Mouse (Mus musculus): ENCODE data around the gene Tmem132d. TPM values are rescaled to one million over a fixed set of nuclear protein-coding genes. Genes with fewer than 3 reads are reported as not detected.

Tmem132d gene
- polyA plus RNA-seq, 1 experiment from 2014 or later: 4.1 TPM

- Histone ChIP-seq H3K4me3 (replicated peaks; ENCODE audit: low read depth, low read length) (no peak overlapping the region), H3K9ac (replicated peaks; ENCODE audit: low read length) (no peak overlapping the region), H3K36me3 (ENCODE audit: control insufficient read depth, insufficient read depth, low read length) (no peaks in the 10 kb centered on the region), H3K27me3 (ENCODE audit: control insufficient read depth, insufficient read depth, low read length) (no peaks in the 10 kb centered on the region), H3K9me3 (ENCODE audit: control insufficient read depth, low read length) (0 out of 2 replicates have a peak, but pooled peaks cover 6% of the 10 kb centered on the region), H3K4me2 (ENCODE audit: low read length) (no peak overlapping the region), H3K4me1 (ENCODE audit: control insufficient read depth, insufficient read depth, low read length) (no peaks in the 10 kb centered on the region), H3K27ac (replicated peaks; ENCODE audit: low read depth, low read length) (no peak overlapping the region)
- WGBS: 91% methylated on average over 4 of the region's 4 CpGs
- ATAC-seq (ENCODE audit: low FRiP score, low TSS enrichment) (no peak), DNase-seq (no peak)
These were observed 8.2 kb downstream of the Tmem132d start for GRCm38 (mm10) chr5:128424636-128425035.

GRCm38 (mm10) chr5:128424213-128424612 lies 8.7 kb downstream of the Tmem132d start:
- 83% methylated on average over 2 of the region's 2 CpGs for WGBS
- H3K9ac ChIP-seq (replicated peaks; ENCODE audit: low read length): no peak overlapping the region
- no peak overlapping the region for H3K4me2 ChIP-seq (ENCODE audit: low read length)
- DNase-seq: no peak
- 0 out of 2 replicates have a peak, but pooled peaks cover 6% of the 10 kb centered on the region for H3K9me3 ChIP-seq (ENCODE audit: control insufficient read depth, low read length)
- no peak overlapping the region for H3K4me3 ChIP-seq (replicated peaks; ENCODE audit: low read depth, low read length)
- H3K4me1 ChIP-seq (ENCODE audit: control insufficient read depth, insufficient read depth, low read length): no peaks in the 10 kb centered on the region
- no peak for ATAC-seq (ENCODE audit: low FRiP score, low TSS enrichment)
- no peaks in the 10 kb centered on the region for H3K27me3 ChIP-seq (ENCODE audit: control insufficient read depth, insufficient read depth, low read length)
- H3K36me3 ChIP-seq (ENCODE audit: control insufficient read depth, insufficient read depth, low read length): no peaks in the 10 kb centered on the region
- H3K27ac ChIP-seq (replicated peaks; ENCODE audit: low read depth, low read length): no peak overlapping the region

DNA sequence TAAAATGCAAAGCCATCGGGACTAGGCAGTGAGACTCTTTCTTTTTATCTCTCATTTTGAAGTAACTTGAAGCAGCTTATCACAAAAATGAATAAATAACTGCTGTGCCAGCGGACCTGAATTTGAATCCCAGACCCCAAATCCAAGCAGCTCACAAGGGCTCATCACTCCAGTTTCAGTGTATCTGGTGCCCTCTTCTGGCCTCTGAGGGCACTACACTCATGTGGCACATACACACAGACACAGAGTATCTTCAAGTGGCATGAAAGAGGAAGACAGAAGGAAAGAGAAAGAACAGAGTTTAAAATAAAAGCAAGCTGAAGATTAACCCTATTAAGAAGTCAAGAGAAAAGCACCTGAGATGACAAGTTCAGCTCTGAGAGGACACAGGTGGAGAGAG lies 10.8 kb downstream of the Tmem132d start:
- ATAC-seq (ENCODE audit: low FRiP score, low TSS enrichment) (no peak), DNase-seq (no peak)
- no peaks in the 10 kb centered on the region for H3K27me3 ChIP-seq (ENCODE audit: control insufficient read depth, insufficient read depth, low read length)
- H3K4me1 ChIP-seq (ENCODE audit: control insufficient read depth, insufficient read depth, low read length): no peaks in the 10 kb centered on the region
- H3K4me3 ChIP-seq (replicated peaks; ENCODE audit: low read depth, low read length): no peak overlapping the region
- H3K36me3 ChIP-seq (ENCODE audit: control insufficient read depth, insufficient read depth, low read length): no peaks in the 10 kb centered on the region
- no peak overlapping the region for H3K27ac ChIP-seq (replicated peaks; ENCODE audit: low read depth, low read length)
- H3K4me2 ChIP-seq (ENCODE audit: low read length): no peak overlapping the region
- WGBS: 92% methylated on average over 2 of the region's 2 CpGs
- 0 out of 2 replicates have a peak, but pooled peaks cover 6% of the 10 kb centered on the region for H3K9me3 ChIP-seq (ENCODE audit: control insufficient read depth, low read length)
- no peak overlapping the region for H3K9ac ChIP-seq (replicated peaks; ENCODE audit: low read length)

- no peaks in the 10 kb centered on the region for H3K36me3 ChIP-seq (ENCODE audit: control insufficient read depth, insufficient read depth, low read length)
- ATAC-seq (ENCODE audit: low FRiP score, low TSS enrichment) (no peak), DNase-seq (peak; percentile 58)
- H3K27me3 ChIP-seq (ENCODE audit: control insufficient read depth, insufficient read depth, low read length): no peaks in the 10 kb centered on the region
- no peaks in the 10 kb centered on the region for H3K4me1 ChIP-seq (ENCODE audit: control insufficient read depth, insufficient read depth, low read length)
- WGBS: 35% methylated on average over 11 of the region's 11 CpGs
- no peak overlapping the region for H3K27ac ChIP-seq (replicated peaks; ENCODE audit: low read depth, low read length)
- H3K9ac ChIP-seq (replicated peaks; ENCODE audit: low read length): no peak overlapping the region
- H3K4me3 ChIP-seq (replicated peaks; ENCODE audit: low read depth, low read length): no peak overlapping the region
- peak overlapping the region; percentile 27; the same call in 1 of the 2 replicates for H3K4me2 ChIP-seq (ENCODE audit: low read length)
- H3K9me3 ChIP-seq (ENCODE audit: control insufficient read depth, low read length): 0 out of 2 replicates have a peak, but pooled peaks cover 6% of the 10 kb centered on the region
These were observed 14.6 kb downstream of the Tmem132d start for GRCm38 (mm10) chr5:128418149-128418710.

GRCm38 (mm10) chr5:128414056-128414455 lies 18.8 kb downstream of the Tmem132d start:
- H3K27me3 ChIP-seq (ENCODE audit: control insufficient read depth, insufficient read depth, low read length): no peaks in the 10 kb centered on the region
- DNase-seq (no peak), ATAC-seq (ENCODE audit: low FRiP score, low TSS enrichment) (no peak)
- H3K9ac ChIP-seq (replicated peaks; ENCODE audit: low read length): no peak overlapping the region
- H3K4me1 ChIP-seq (ENCODE audit: control insufficient read depth, insufficient read depth, low read length): no peaks in the 10 kb centered on the region
- WGBS: 50% methylated on average over 8 of the region's 8 CpGs
- no peak overlapping the region for H3K27ac ChIP-seq (replicated peaks; ENCODE audit: low read depth, low read length)
- no peak overlapping the region for H3K4me3 ChIP-seq (replicated peaks; ENCODE audit: low read depth, low read length)
- H3K9me3 ChIP-seq (ENCODE audit: control insufficient read depth, low read length): no peaks in the 10 kb centered on the region
- no peaks in the 10 kb centered on the region for H3K36me3 ChIP-seq (ENCODE audit: control insufficient read depth, insufficient read depth, low read length)
- H3K4me2 ChIP-seq (ENCODE audit: low read length): no peak overlapping the region

DNA sequence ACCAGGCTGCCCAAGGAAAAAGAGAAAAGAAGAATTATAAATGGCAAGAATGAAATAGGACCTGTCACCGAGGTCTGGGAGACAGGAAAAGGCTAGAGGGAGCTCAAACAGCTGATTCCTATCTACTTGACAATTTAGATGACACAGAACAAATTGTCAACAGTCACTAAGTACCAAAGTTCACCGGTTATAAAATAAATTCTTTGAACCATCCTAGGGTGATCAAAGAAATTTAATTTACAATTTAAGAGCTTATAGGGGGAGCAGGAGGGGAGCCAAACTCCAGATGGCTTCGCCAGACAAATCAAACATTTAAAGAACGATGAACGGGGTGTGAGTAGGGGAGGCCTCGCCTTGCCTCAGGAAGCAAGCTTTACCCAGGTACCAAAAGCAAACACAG lies 20.6 kb downstream of the Tmem132d start:
- Histone ChIP-seq H3K4me3 (replicated peaks; ENCODE audit: low read depth, low read length) (no peak overlapping the region), H3K36me3 (ENCODE audit: control insufficient read depth, insufficient read depth, low read length) (no peaks in the 10 kb centered on the region), H3K27me3 (ENCODE audit: control insufficient read depth, insufficient read depth, low read length) (no peaks in the 10 kb centered on the region), H3K9me3 (ENCODE audit: control insufficient read depth, low read length) (no peaks in the 10 kb centered on the region), H3K4me1 (ENCODE audit: control insufficient read depth, insufficient read depth, low read length) (no peaks in the 10 kb centered on the region), H3K4me2 (ENCODE audit: low read length) (no peak overlapping the region), H3K27ac (replicated peaks; ENCODE audit: low read depth, low read length) (no peak overlapping the region), H3K9ac (replicated peaks; ENCODE audit: low read length) (no peak overlapping the region)
- ATAC-seq (ENCODE audit: low FRiP score, low TSS enrichment): no peak
- DNase-seq: no peak
- 79% methylated on average over 6 of the region's 6 CpGs for WGBS

DNA sequence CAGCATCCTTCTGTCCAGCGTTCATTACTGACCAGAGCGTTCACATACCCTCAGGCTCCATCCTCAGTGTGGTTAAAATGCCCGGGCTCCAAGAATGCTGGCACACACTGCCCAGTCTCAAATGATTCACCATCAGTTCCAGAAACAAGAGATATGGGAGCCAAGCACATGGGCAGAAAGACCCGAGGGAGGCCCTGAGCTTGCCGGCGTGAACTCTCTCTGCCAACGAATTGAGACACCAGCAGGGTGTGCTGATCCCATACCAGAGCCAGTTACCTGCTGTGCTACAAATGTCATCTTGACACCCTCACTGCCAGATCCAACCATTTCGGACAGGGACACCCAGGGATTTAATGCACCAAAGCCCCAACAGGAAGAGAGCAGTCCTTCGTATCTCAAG lies 25.3 kb downstream of the Tmem132d start:
- DNase-seq (no peak), ATAC-seq (ENCODE audit: low FRiP score, low TSS enrichment) (no peak)
- Histone ChIP-seq H3K9me3 (ENCODE audit: control insufficient read depth, low read length) (no peaks in the 10 kb centered on the region; the same call in 1 of the 2 replicates), H3K4me3 (replicated peaks; ENCODE audit: low read depth, low read length) (no peak overlapping the region), H3K4me2 (ENCODE audit: low read length) (no peak overlapping the region), H3K9ac (replicated peaks; ENCODE audit: low read length) (no peak overlapping the region), H3K27ac (replicated peaks; ENCODE audit: low read depth, low read length) (no peak overlapping the region), H3K27me3 (ENCODE audit: control insufficient read depth, insufficient read depth, low read length) (no peaks in the 10 kb centered on the region), H3K4me1 (ENCODE audit: control insufficient read depth, insufficient read depth, low read length) (no peaks in the 10 kb centered on the region), H3K36me3 (ENCODE audit: control insufficient read depth, insufficient read depth, low read length) (no peaks in the 10 kb centered on the region)
- WGBS: 78% methylated on average over 9 of the region's 9 CpGs

GRCm38 (mm10) chr5:128405071-128405470 lies 27.8 kb downstream of the Tmem132d start:
- Histone ChIP-seq H3K27ac (replicated peaks; ENCODE audit: low read depth, low read length) (no peak overlapping the region), H3K9me3 (ENCODE audit: control insufficient read depth, low read length) (no peaks in the 10 kb centered on the region; the same call in 1 of the 2 replicates), H3K4me1 (ENCODE audit: control insufficient read depth, insufficient read depth, low read length) (no peaks in the 10 kb centered on the region), H3K36me3 (ENCODE audit: control insufficient read depth, insufficient read depth, low read length) (no peaks in the 10 kb centered on the region), H3K4me2 (ENCODE audit: low read length) (no peak overlapping the region), H3K4me3 (replicated peaks; ENCODE audit: low read depth, low read length) (no peak overlapping the region), H3K9ac (replicated peaks; ENCODE audit: low read length) (no peak overlapping the region), H3K27me3 (ENCODE audit: control insufficient read depth, insufficient read depth, low read length) (no peaks in the 10 kb centered on the region)
- ATAC-seq (ENCODE audit: low FRiP score, low TSS enrichment) (no peak), DNase-seq (no peak)
- 93% methylated on average over 8 of the region's 8 CpGs for WGBS

- Histone ChIP-seq H3K4me1 (ENCODE audit: control insufficient read depth, insufficient read depth, low read length) (no peaks in the 10 kb centered on the region), H3K9ac (replicated peaks; ENCODE audit: low read length) (no peak overlapping the region), H3K4me2 (ENCODE audit: low read length) (no peak overlapping the region), H3K27me3 (ENCODE audit: control insufficient read depth, insufficient read depth, low read length) (no peaks in the 10 kb centered on the region), H3K27ac (replicated peaks; ENCODE audit: low read depth, low read length) (no peak overlapping the region), H3K4me3 (replicated peaks; ENCODE audit: low read depth, low read length) (no peak overlapping the region), H3K36me3 (ENCODE audit: control insufficient read depth, insufficient read depth, low read length) (no peaks in the 10 kb centered on the region), H3K9me3 (ENCODE audit: control insufficient read depth, low read length) (no peaks in the 10 kb centered on the region; the same call in 1 of the 2 replicates)
- DNase-seq (no peak), ATAC-seq (ENCODE audit: low FRiP score, low TSS enrichment) (no peak)
- WGBS: 95% methylated on average over 3 of the region's 3 CpGs
These were observed 28.7 kb downstream of the Tmem132d start for GRCm38 (mm10) chr5:128404223-128404622.
